Mouse (Mus musculus) embryonic facial prominence, embryonic 11.5 days (tissue): ENCODE results near the gene Tmem9. TPM values are rescaled to one million over a fixed set of nuclear protein-coding genes. Genes with fewer than 3 reads are reported as not detected.
A peak's percentile ranks its signal among the peaks of the same experiment; 100 is the strongest.

ENCODE experiments used
- ATAC-seq: fragments of 200-750 bp; cut with Nextera tagmentation; replicated peaks from 2 replicates; pipeline ENCODE4 v1.8.0; 2017; ENCODE audit warnings: low read depth; ENCODE audit not compliant: insufficient number of reproducible peaks, low FRiP score, low TSS enrichment
- DNase-seq: peaks from one replicate; pipeline ENCODE4 v3.0.0-alpha.2; 2015; ENCODE audit warnings: low spot score
- H3K27ac ChIP-seq: fragments of 300-500 bp; sonication (generic); replicated peaks from 2 replicates; pipeline ENCODE4 v1.5.1; 2014; ENCODE audit warnings: mild to moderate bottlenecking, low read depth, low read length, control low read depth
- H3K27me3 ChIP-seq: fragments of 300-500 bp; sonication (generic); 2 replicates; pipeline ENCODE4 v1.6.1; 2014; ENCODE audit warnings: mild to moderate bottlenecking, low read length, moderate library complexity, mixed read lengths; ENCODE audit not compliant: control insufficient read depth, insufficient read depth
- H3K36me3 ChIP-seq: fragments of 300-500 bp; sonication (generic); replicated peaks from 2 replicates; pipeline ENCODE4 v1.6.1; 2014; ENCODE audit warnings: low read depth, mild to moderate bottlenecking, low read length, moderate library complexity, mixed read lengths; ENCODE audit not compliant: control insufficient read depth, insufficient read depth
- H3K4me1 ChIP-seq: fragments of 300-500 bp; sonication (generic); 2 replicates; pipeline ENCODE4 v1.6.1; 2014; ENCODE audit warnings: low read length, mixed read lengths; ENCODE audit not compliant: control insufficient read depth, insufficient read depth
- H3K4me2 ChIP-seq: fragments of 300-500 bp; sonication (generic); 2 replicates; pipeline ENCODE4 v1.6.1; 2014; ENCODE audit warnings: low read depth, mild to moderate bottlenecking, control low read depth, low read length, moderate library complexity
- H3K4me3 ChIP-seq: fragments of 300-500 bp; sonication (generic); 2 replicates; pipeline ENCODE4 v1.5.1; 2014; ENCODE audit warnings: low read depth, low read length, control low read depth
- H3K9ac ChIP-seq: fragments of 300-500 bp; sonication (generic); replicated peaks from 2 replicates; pipeline ENCODE4 v1.6.1; 2014; ENCODE audit warnings: mild to moderate bottlenecking, control low read depth, low read length
- H3K9me3 ChIP-seq: fragments of 300-500 bp; sonication (generic); replicated peaks from 2 replicates; pipeline ENCODE4 v1.6.1; 2016; ENCODE audit warnings: mild to moderate bottlenecking, low read length, inconsistent platforms, mixed read lengths; ENCODE audit not compliant: control insufficient read depth
- WGBS: fragments of 180-500 bp; shearing (Covaris S2); extraction: QIAGEN DNeasy Blood & Tissue Kit; methylation state at CpG from one replicate; pipeline ENCODE4 v1.1.7; 2014; 5-methylcytosine and 5-hydroxymethylcytosine counted together
- polyA plus RNA-seq: library from polyadenylated mRNA; unstranded; fragments of >200 nt; fragmentation: Nextera tagmentation; extraction: Ambion mirVana; gene quantifications from 2 replicates; pipeline ENCODE4 v1.2.1, GENCODE M21; 2014

The Tmem9 gene
- polyA plus RNA-seq, 1 experiment from 2014 or later = 73.4 TPM

DNA sequence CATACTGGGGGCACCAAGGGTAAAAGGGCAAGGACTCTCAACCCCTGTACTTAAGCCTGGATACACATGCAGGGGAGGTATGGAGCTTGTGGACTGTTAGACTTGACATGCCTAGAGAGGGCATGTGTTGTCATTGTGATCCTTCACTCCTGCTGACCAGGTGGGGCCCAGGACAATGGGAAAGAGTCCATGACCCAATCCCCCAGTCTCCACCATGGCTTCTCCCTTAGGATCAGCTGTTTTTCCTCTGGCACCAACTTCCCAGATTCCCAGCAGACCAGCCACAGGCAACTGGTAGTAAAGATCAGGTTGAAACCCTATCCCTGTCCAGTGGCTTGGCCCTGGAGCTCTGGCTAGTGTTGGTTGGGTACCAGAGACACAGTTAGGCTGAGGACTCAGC, 18.1 kb upstream of the Tmem9 start:
- DNase-seq = no peak
- H3K9ac ChIP-seq = no peak overlapping the region
- H3K4me3 ChIP-seq = no peak overlapping the region
- no peaks in the 10 kb centered on the region for H3K4me1 ChIP-seq
- no peak overlapping the region for H3K27ac ChIP-seq
- H3K4me2 ChIP-seq = no peak overlapping the region
- no peak for ATAC-seq
- H3K27me3 ChIP-seq = no peaks in the 10 kb centered on the region
- H3K36me3 ChIP-seq = no peaks in the 10 kb centered on the region
- no peaks in the 10 kb centered on the region for H3K9me3 ChIP-seq

DNA sequence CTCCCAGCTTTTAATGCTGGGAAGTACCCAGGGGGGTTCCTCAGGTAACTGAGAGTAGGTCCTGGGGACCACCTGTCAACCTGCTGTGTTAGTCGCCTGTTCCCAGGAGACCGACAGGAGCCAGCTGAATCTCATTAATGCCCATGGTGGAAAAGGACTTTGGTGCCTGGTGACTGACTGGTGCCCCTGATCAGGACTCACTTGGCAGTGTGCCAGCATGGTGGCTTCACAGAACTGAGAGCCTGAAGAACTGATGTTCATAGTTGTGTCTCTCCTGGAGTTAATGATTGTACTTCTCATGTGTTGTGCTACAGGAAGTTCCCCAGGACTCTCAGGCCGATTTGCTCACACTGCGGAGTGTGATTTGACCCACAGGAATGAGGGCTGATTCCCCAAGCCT, 14.5 kb upstream of the Tmem9 start:
- Histone ChIP-seq H3K4me1 (no peaks in the 10 kb centered on the region), H3K9me3 (no peaks in the 10 kb centered on the region), H3K36me3 (no peaks in the 10 kb centered on the region), H3K27ac (no peak overlapping the region), H3K4me3 (no peak overlapping the region), H3K9ac (no peak overlapping the region), H3K4me2 (no peak overlapping the region), H3K27me3 (no peaks in the 10 kb centered on the region)
- ATAC-seq (no peak), DNase-seq (no peak)
- WGBS = 79% methylated on average over 4 of the region's 4 CpGs

DNA sequence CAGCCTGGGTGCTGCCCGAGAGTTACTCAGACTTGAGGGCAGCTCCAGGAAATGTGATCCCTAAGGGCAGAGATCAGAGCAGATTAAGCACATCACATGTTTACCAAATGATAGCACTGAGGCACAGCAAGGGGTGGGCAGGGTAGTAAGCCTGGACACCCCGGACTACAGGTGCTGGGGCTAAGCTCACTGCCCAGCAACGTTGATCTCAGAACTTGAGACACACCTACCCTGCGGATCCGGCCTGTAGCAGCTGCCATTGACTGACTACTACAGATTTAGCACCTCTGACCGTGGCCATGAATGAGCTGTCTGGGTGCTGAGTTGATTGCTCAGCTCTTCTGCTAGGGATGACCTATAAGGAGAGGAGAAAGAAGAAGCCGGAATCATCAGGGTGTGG, 10.4 kb upstream of the Tmem9 start:
- H3K9me3 ChIP-seq = no peaks in the 10 kb centered on the region
- H3K4me2 ChIP-seq = no peak overlapping the region
- ATAC-seq = no peak
- H3K4me3 ChIP-seq = no peak overlapping the region
- H3K27me3 ChIP-seq = no peaks in the 10 kb centered on the region
- H3K36me3 ChIP-seq = no peaks in the 10 kb centered on the region
- H3K9ac ChIP-seq = no peak overlapping the region
- no peak overlapping the region for H3K27ac ChIP-seq
- WGBS = 75% methylated on average over 7 of the region's 7 CpGs
- H3K4me1 ChIP-seq = no peaks in the 10 kb centered on the region
- no peak for DNase-seq

DNA sequence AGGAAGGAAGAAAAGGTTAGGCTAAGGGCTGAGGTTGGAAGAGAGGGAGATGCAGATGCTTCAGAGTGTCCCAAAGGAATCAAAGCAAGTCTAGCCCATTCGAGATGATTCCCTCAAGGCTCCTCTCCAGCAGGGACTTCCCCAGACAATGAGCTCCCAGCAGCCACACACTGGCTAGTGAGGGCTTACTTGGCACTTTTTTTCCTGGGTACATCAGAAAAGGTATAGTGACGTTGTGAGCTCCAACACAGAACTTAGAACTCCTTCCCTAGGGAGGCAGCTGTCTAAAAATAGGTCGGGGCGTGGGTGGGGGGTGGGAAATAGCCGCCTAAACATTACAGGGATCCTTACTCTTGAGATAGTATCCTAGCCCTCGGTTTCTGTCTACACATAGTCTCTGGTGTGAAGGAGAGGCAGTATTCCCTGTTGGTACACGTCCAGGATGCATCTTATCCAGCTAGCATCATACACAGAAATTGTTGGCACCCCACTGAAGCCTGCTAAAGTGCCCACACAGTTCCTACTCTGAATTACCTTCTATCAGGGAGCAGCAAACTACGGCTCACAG, 8.1 kb upstream of the Tmem9 start:
- no peaks in the 10 kb centered on the region for H3K36me3 ChIP-seq
- H3K27me3 ChIP-seq = no peaks in the 10 kb centered on the region
- H3K9ac ChIP-seq = no peak overlapping the region
- H3K27ac ChIP-seq = no peak overlapping the region
- no peaks in the 10 kb centered on the region for H3K9me3 ChIP-seq
- no peak overlapping the region for H3K4me3 ChIP-seq
- WGBS = 66% methylated on average over 8 of the region's 8 CpGs
- ATAC-seq (no peak), DNase-seq (no peak)
- H3K4me1 ChIP-seq = no peaks in the 10 kb centered on the region
- H3K4me2 ChIP-seq = no peak overlapping the region

DNA sequence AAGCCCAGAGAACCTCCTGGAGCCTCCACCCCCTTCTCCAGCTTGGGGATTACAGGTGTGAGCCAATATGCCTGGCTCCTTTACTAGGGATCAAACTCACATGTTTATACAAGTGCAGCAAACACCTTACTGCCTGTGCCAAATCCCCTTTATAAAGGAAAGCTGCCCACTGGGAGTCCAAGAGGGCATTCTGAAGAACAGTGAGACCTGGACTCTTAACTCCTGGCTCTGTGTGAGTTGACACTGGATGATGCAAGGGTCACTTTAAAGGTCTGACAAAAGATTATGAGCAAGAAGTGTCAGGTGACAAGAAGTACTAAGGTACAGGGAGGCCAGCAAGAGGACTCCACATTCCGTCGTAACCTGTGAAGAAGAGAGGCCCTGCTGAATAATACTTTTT, 6.5 kb upstream of the Tmem9 start:
- Histone ChIP-seq H3K27me3 (no peaks in the 10 kb centered on the region), H3K9me3 (no peaks in the 10 kb centered on the region), H3K9ac (no peak overlapping the region), H3K36me3 (no peaks in the 10 kb centered on the region), H3K27ac (no peak overlapping the region), H3K4me1 (no peaks in the 10 kb centered on the region), H3K4me2 (no peak overlapping the region), H3K4me3 (no peak overlapping the region)
- 82% methylated on average over 2 of the region's 2 CpGs for WGBS
- no peak for ATAC-seq
- no peak for DNase-seq

DNA sequence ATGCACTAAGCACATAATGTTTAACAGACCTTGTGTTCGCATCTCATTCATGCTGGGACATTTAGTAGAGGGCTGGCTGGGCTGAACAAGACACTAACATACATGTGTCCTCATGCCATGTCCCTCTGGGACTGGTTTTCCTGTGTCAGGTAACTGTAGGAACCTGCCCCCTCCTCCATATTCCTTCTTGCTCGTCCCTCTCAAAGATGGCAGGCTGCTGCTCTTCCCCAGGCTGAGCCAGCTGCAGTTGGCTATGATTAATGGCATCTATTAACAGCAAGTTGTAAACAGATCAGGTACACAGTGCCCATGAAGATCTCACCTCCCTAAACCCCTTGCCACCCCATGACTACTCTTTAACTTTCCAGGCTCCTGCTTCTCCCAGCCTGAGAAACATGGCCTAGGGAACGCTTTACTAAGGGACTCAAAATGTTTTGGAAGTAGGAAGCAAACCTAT, 1.6 kb upstream of the Tmem9 start, which contains the start of gene Igfn1:
Gene Igfn1 (minus strand): TSS at position 51 of the 457 bp plus-strand sequence.
- WGBS = 74% methylated on average over 3 of the region's 3 CpGs
- Histone ChIP-seq H3K4me1 (no peaks in the 10 kb centered on the region), H3K27ac (no peak within 1 kb of the TSS), H3K4me2 (no peak within 1 kb of the TSS), H3K4me3 (no peak within 1 kb of the TSS), H3K9ac (no peak within 1 kb of the TSS), H3K36me3 (no peaks in the 10 kb centered on the region), H3K27me3 (0 out of 2 replicates have a peak, but pooled peaks cover 4% of the 10 kb centered on the region), H3K9me3 (no peaks in the 10 kb centered on the region)
- ATAC-seq (no peak), DNase-seq (no peak)

DNA sequence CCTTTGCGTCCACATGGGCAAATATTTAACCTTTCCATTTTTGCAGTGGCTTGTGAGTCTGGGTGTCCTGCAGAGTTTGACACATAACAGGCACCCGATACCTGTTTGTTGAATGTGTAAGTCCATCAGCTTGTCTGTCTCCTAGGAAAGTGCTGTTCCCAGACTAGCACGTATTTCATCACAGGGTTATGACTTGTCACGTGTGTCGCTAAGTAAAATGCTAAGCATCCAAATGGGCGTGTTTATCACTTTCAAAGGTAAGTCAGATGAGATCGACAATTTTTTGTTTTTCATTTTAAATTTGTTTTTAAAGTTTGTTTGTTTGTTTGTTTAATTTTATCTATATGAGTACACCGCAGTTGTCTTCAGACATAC, 196 bp downstream of the Tmem9 start:
- Histone ChIP-seq H3K27me3 (0 out of 2 replicates have a peak, but pooled peaks cover 4% of the 10 kb centered on the region), H3K9ac (no peak overlapping the region), H3K4me1 (no peaks in the 10 kb centered on the region), H3K9me3 (no peaks in the 10 kb centered on the region), H3K27ac (no peak overlapping the region), H3K36me3 (no peaks in the 10 kb centered on the region), H3K4me3 (peak overlapping the region; percentile 44; the same call in 1 of the 2 replicates), H3K4me2 (peak overlapping the region; percentile 76)
- DNase-seq (no peak), ATAC-seq (no peak)
- 20% methylated on average over 8 of the region's 8 CpGs for WGBS

DNA sequence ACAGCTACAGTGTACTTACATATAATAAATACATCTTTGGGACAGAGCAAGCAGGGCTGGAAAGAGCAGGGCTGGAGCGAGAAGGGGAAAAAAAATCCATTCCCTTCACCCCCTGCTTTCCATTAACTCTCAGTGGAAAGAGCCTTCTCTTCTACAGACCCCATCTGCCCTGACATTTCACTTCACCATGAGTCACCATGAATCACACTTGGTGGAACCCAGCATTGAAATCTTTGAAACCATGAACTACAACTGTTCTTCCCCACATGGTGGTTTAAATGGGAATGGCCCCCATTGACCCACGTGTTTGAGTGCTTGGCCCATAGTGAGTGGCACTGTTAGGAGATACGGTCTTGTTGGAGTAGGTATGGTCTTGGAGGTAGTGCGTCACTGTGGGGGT, 2.3 kb downstream of the Tmem9 start:
- no peaks in the 10 kb centered on the region for H3K9me3 ChIP-seq
- 0 out of 2 replicates have a peak, but pooled peaks cover 4% of the 10 kb centered on the region for H3K27me3 ChIP-seq
- H3K27ac ChIP-seq = no peak overlapping the region
- 87% methylated on average over 4 of the region's 4 CpGs for WGBS
- H3K9ac ChIP-seq = no peak overlapping the region
- DNase-seq (no peak), ATAC-seq (no peak)
- H3K4me1 ChIP-seq = no peaks in the 10 kb centered on the region
- H3K36me3 ChIP-seq = no peaks in the 10 kb centered on the region
- no peak overlapping the region for H3K4me3 ChIP-seq
- no peak overlapping the region for H3K4me2 ChIP-seq
